Mouse (Mus musculus): ENCODE measurements at regions not wholly inside any gene's neighbourhood (a gene's known extent, or its start where the extent isn't known, plus 50 kb on each side); places are given as distances from the start of the nearest gene placed in this dataset.

GRCm38 (mm10) chr6:143554946-143555345, 387.9 kb downstream of the Etnk1 start:
- Histone ChIP-seq H3K4me3 (ENCODE audit: low read depth, low read length) (no peak overlapping the region), H3K9me3 (replicated peaks; ENCODE audit: control insufficient read depth, low read length) (no peaks in the 10 kb centered on the region), H3K36me3 (ENCODE audit: control insufficient read depth, insufficient read depth) (no peaks in the 10 kb centered on the region), H3K9ac (ENCODE audit: low read depth, low read length) (no peak overlapping the region), H3K27me3 (ENCODE audit: control insufficient read depth, insufficient read depth, low read depth, low read length) (no peaks in the 10 kb centered on the region), H3K4me1 (ENCODE audit: control insufficient read depth, low read depth, low read length) (no peaks in the 10 kb centered on the region), H3K4me2 (ENCODE audit: low read depth, low read length) (no peak overlapping the region), H3K27ac (ENCODE audit: low read length) (no peak overlapping the region)
- WGBS (ENCODE audit: insufficient replicate concordance), result 59% methylated on average over 3 of the region's 3 CpGs
- no peak for ATAC-seq (ENCODE audit: low read depth)

DNA sequence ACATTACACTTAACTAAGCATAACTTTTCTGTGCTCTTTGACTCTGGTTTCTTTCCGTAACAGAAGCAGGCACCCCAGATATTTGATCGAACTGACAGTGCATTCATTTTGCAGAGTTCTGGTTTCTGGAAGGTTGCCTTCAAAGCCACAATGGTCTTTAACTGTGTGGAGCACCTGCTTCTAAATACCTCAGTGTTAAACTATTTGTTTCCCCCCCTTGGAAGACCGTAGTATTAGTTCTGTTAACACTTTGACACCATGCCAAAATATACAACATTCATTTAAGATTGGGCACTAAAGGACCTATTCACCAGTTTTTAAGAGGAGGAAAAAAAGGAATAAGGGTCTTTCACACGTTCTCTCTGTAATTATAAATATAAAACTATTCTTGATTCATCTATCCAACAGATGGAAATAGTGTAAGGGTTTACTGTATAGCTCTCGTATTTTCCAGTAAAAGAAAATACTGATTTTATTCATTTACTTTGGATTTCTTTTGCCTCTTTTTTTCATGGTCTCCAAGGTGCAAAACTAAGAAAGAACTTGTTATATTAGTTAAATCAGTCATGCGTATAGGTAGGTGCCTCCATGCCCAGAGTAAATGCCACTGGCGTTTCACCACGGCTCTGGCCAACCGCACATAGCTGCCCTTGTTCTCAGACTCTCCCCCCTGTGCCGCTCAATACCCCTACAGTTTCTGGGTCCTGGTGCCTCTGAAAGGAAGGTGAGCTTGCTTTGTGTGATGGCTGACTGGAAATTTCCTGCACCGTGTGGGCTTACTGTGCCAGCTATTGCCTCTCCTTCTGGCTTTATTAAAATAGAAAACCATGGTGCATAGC, 391.2 kb downstream of the Etnk1 start:
- no peak overlapping the region for H3K4me3 ChIP-seq (ENCODE audit: low read depth, low read length)
- H3K27ac ChIP-seq (ENCODE audit: low read length), result no peak overlapping the region
- H3K36me3 ChIP-seq (ENCODE audit: control insufficient read depth, insufficient read depth), result no peaks in the 10 kb centered on the region
- H3K9me3 ChIP-seq (replicated peaks; ENCODE audit: control insufficient read depth, low read length), result no peaks in the 10 kb centered on the region
- H3K9ac ChIP-seq (ENCODE audit: low read depth, low read length), result no peak overlapping the region
- ATAC-seq (ENCODE audit: low read depth), result no peak
- H3K4me2 ChIP-seq (ENCODE audit: low read depth, low read length), result no peak overlapping the region
- 71% methylated on average over 11 of the region's 11 CpGs for WGBS (ENCODE audit: insufficient replicate concordance)
- no peaks in the 10 kb centered on the region for H3K4me1 ChIP-seq (ENCODE audit: control insufficient read depth, low read depth, low read length)
- no peaks in the 10 kb centered on the region for H3K27me3 ChIP-seq (ENCODE audit: control insufficient read depth, insufficient read depth, low read depth, low read length)

- Histone ChIP-seq H3K9ac (ENCODE audit: low read depth, low read length) (no peak overlapping the region), H3K4me1 (ENCODE audit: control insufficient read depth, low read depth, low read length) (no peaks in the 10 kb centered on the region), H3K27me3 (ENCODE audit: control insufficient read depth, insufficient read depth, low read depth, low read length) (no peaks in the 10 kb centered on the region), H3K27ac (ENCODE audit: low read length) (no peak overlapping the region), H3K4me2 (ENCODE audit: low read depth, low read length) (no peak overlapping the region), H3K4me3 (ENCODE audit: low read depth, low read length) (no peak overlapping the region), H3K9me3 (replicated peaks; ENCODE audit: control insufficient read depth, low read length) (no peaks in the 10 kb centered on the region), H3K36me3 (ENCODE audit: control insufficient read depth, insufficient read depth) (no peaks in the 10 kb centered on the region)
- 46% methylated on average over 4 of the region's 4 CpGs for WGBS (ENCODE audit: insufficient replicate concordance)
- no peak for ATAC-seq (ENCODE audit: low read depth)
Observed at GRCm38 (mm10) chr6:143559316-143559715, 392.3 kb downstream of the Etnk1 start.

DNA sequence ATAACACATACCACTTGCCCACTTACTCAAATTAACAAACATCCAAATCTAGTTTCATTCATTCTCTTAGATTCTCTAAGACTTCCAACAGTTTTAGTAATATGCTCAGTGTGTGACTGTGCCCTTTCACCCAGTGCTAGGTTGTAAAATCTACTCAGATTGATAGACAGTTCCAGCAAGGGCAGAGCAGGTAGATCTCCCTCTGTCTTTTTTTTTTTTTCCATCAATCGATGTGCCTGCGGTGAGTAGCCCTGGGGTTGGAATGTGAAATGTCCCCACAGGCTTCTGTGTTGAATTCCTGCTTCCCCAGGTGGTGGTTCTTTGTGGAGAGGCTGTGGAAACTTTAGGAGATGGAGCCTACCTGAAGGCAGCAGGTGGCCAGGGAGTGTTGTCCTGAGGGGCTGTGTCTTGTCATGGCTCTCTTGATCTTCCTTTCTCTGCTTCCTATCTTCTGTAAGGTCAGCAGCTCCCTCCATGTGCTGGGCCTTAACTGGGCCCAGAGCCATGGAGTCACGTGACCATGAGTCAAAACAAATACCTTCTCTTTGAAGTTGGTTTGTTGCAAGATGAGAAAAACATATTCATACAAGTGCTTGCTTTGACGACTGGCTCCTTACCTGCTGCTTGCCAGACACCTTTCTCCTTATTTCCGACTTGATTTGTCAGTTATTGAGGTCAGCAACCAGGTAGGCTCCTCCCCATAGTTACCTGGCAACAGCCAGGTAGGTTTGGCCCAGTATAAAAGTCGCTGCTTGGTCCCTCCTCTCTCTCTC, 394.5 kb downstream of the Etnk1 start:
- Histone ChIP-seq H3K9me3 (replicated peaks; ENCODE audit: control insufficient read depth, low read length) (no peaks in the 10 kb centered on the region), H3K27me3 (ENCODE audit: control insufficient read depth, insufficient read depth, low read depth, low read length) (no peaks in the 10 kb centered on the region), H3K4me2 (ENCODE audit: low read depth, low read length) (no peak overlapping the region), H3K27ac (ENCODE audit: low read length) (no peak overlapping the region), H3K4me3 (ENCODE audit: low read depth, low read length) (no peak overlapping the region), H3K4me1 (ENCODE audit: control insufficient read depth, low read depth, low read length) (no peaks in the 10 kb centered on the region), H3K36me3 (ENCODE audit: control insufficient read depth, insufficient read depth) (no peaks in the 10 kb centered on the region), H3K9ac (ENCODE audit: low read depth, low read length) (no peak overlapping the region)
- 47% methylated on average over 6 of the region's 6 CpGs for WGBS (ENCODE audit: insufficient replicate concordance)
- no peak; the same call in 1 of the 2 replicates for ATAC-seq (ENCODE audit: low read depth)

- Histone ChIP-seq H3K9me3 (replicated peaks; ENCODE audit: control insufficient read depth, low read length) (no peaks in the 10 kb centered on the region), H3K36me3 (ENCODE audit: control insufficient read depth, insufficient read depth) (no peaks in the 10 kb centered on the region), H3K4me2 (ENCODE audit: low read depth, low read length) (no peak overlapping the region), H3K27ac (ENCODE audit: low read length) (no peak overlapping the region), H3K9ac (ENCODE audit: low read depth, low read length) (no peak overlapping the region), H3K27me3 (ENCODE audit: control insufficient read depth, insufficient read depth, low read depth, low read length) (no peaks in the 10 kb centered on the region), H3K4me3 (ENCODE audit: low read depth, low read length) (no peak overlapping the region), H3K4me1 (ENCODE audit: control insufficient read depth, low read depth, low read length) (no peaks in the 10 kb centered on the region)
- 76% methylated on average over 24 of the region's 24 CpGs for WGBS (ENCODE audit: insufficient replicate concordance)
- no peak for ATAC-seq (ENCODE audit: low read depth)
Observed at GRCm38 (mm10) chr6:143571356-143572115, 404.5 kb downstream of the Etnk1 start.

- Histone ChIP-seq H3K27ac (ENCODE audit: low read length) (no peak overlapping the region), H3K9me3 (replicated peaks; ENCODE audit: control insufficient read depth, low read length) (no peaks in the 10 kb centered on the region), H3K4me3 (ENCODE audit: low read depth, low read length) (no peak overlapping the region), H3K27me3 (ENCODE audit: control insufficient read depth, insufficient read depth, low read depth, low read length) (no peaks in the 10 kb centered on the region), H3K36me3 (ENCODE audit: control insufficient read depth, insufficient read depth) (no peaks in the 10 kb centered on the region), H3K4me1 (ENCODE audit: control insufficient read depth, low read depth, low read length) (no peaks in the 10 kb centered on the region), H3K9ac (ENCODE audit: low read depth, low read length) (no peak overlapping the region), H3K4me2 (ENCODE audit: low read depth, low read length) (no peak overlapping the region)
- WGBS (ENCODE audit: insufficient replicate concordance), result 68% methylated on average over 1 of the region's 1 CpGs
- ATAC-seq (ENCODE audit: low read depth), result no peak
Observed at GRCm38 (mm10) chr6:143579223-143579622, 412.2 kb downstream of the Etnk1 start.

DNA sequence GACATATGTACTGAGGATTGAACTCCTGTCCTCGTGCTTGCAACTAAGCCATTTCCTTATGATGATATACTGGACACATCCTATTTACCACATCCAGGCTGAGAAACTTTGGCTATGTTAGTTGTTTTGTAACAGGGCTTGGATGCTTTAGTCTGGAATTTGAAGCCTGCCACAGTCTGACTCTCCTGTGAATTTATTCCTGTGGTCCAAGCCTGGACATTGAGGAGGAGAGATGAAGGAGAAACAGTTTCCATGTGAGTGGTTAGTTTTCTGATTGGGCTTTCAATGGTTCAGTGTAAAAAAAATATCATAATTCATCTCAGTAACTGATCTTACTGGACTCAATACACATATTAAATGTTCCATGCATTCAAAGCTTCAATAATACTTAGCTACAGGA, 422.6 kb downstream of the Etnk1 start:
- H3K36me3 ChIP-seq (ENCODE audit: control insufficient read depth, insufficient read depth), result no peaks in the 10 kb centered on the region
- H3K4me2 ChIP-seq (ENCODE audit: low read depth, low read length), result no peak overlapping the region
- no peaks in the 10 kb centered on the region for H3K9me3 ChIP-seq (replicated peaks; ENCODE audit: control insufficient read depth, low read length)
- ATAC-seq (ENCODE audit: low read depth), result no peak
- no peaks in the 10 kb centered on the region for H3K27me3 ChIP-seq (ENCODE audit: control insufficient read depth, insufficient read depth, low read depth, low read length)
- no peaks in the 10 kb centered on the region for H3K4me1 ChIP-seq (ENCODE audit: control insufficient read depth, low read depth, low read length)
- 52% methylated on average over 1 of the region's 1 CpGs for WGBS (ENCODE audit: insufficient replicate concordance)
- H3K27ac ChIP-seq (ENCODE audit: low read length), result no peak overlapping the region
- H3K4me3 ChIP-seq (ENCODE audit: low read depth, low read length), result no peak overlapping the region
- H3K9ac ChIP-seq (ENCODE audit: low read depth, low read length), result no peak overlapping the region

DNA sequence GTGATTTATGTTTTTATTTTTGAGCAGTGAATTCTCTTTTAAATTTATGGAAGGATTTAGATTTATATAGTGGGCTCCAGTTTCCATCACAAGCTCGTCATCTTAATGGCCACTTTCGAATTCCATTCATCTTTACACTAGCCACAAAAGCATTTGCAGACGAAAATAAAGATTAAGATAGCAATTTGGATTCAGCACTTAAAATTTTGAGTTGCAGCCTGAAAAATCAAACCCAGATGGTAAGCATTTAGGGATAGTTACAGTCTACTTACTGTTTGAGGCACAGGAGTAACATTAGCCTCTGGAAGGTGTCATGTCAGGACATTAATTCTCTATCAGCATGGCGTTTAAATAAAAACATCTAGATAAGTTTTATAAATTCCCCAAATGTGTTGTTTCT, 423.2 kb downstream of the Etnk1 start:
- H3K27me3 ChIP-seq (ENCODE audit: control insufficient read depth, insufficient read depth, low read depth, low read length), result no peaks in the 10 kb centered on the region
- WGBS (ENCODE audit: insufficient replicate concordance), result 59% methylated on average over 4 of the region's 4 CpGs
- no peak overlapping the region for H3K4me3 ChIP-seq (ENCODE audit: low read depth, low read length)
- no peak overlapping the region for H3K4me2 ChIP-seq (ENCODE audit: low read depth, low read length)
- no peaks in the 10 kb centered on the region for H3K9me3 ChIP-seq (replicated peaks; ENCODE audit: control insufficient read depth, low read length)
- no peak for ATAC-seq (ENCODE audit: low read depth)
- H3K9ac ChIP-seq (ENCODE audit: low read depth, low read length), result no peak overlapping the region
- H3K27ac ChIP-seq (ENCODE audit: low read length), result no peak overlapping the region
- H3K36me3 ChIP-seq (ENCODE audit: control insufficient read depth, insufficient read depth), result no peaks in the 10 kb centered on the region
- H3K4me1 ChIP-seq (ENCODE audit: control insufficient read depth, low read depth, low read length), result no peaks in the 10 kb centered on the region

Data from liver, embryonic 16.5 days (tissue).